Mouse (Mus musculus): Measurements from ENCODE around the gene Ppil1. TPM values are rescaled to one million over a fixed set of nuclear protein-coding genes. Genes with fewer than 3 reads are reported as not detected.

The Ppil1 gene
- 175 and 178 TPM in 2 replicates for polyA plus RNA-seq (2016; fragmentation: Nextera tagmentation; extraction: Ambion mirVana)

DNA sequence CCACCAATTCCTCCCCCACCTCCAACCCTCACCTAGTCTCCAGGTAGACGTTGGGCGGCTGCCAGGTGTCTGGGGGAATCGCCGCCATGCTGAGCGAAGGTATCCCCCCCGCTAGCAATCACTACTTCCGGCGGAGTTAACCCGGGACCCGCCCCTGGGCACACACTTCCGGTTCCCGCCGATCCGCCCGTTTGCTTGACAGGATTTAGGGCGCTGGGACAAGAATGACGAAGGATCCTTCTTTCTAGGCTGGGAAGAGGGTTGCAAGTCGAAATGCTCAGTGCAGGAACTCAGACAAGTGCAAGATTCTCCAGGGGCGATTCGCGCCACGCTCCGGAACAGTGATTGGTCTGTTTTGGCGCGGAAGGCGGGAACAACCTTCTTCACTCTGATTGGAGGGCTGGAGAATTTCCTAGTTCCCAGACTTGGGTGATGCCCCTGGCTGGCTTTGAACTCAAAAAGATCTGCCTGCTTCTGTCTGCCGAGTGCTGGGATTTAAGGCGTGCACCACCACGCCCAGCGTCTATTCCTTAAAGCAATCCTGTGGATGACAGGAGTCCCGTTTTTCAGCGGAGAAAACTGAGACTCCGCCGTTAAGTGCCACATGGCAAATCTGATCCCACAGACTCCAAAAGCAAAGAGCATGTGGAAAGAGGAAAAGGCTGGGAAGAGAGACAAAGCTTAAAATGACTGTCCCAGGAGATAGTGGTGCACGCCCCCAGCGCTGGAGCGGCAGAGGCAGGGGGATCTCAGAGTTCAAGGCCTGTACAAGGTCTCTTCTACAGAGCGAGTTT is at the start of gene Ppil1:
Ppil1 (minus strand) TSS at position 347 of the 794 bp plus-strand sequence.
- Histone ChIP-seq H3K27me3 (no peaks in the 10 kb centered on the region), H3K4me2 (peak within 1 kb of the TSS; percentile 82), H3K27ac (peak within 1 kb of the TSS; percentile 98), H3K9ac (replicated peaks) (peak within 1 kb of the TSS; percentile 85), H3K4me3 (replicated peaks) (peak within 1 kb of the TSS; percentile 82), H3K4me1 (replicated peaks) (peaks cover 44% of the 10 kb centered on the region), H3K9me3 (no peaks in the 10 kb centered on the region), H3K36me3 (peaks cover 29% of the 10 kb centered on the region)
- peak; percentile 43 for ATAC-seq (ENCODE audit: insufficient number of reproducible peaks, insufficient read depth, low FRiP score, low TSS enrichment, low read depth)
- WGBS, result 7% methylated on average over 38 of the region's 38 CpGs

DNA sequence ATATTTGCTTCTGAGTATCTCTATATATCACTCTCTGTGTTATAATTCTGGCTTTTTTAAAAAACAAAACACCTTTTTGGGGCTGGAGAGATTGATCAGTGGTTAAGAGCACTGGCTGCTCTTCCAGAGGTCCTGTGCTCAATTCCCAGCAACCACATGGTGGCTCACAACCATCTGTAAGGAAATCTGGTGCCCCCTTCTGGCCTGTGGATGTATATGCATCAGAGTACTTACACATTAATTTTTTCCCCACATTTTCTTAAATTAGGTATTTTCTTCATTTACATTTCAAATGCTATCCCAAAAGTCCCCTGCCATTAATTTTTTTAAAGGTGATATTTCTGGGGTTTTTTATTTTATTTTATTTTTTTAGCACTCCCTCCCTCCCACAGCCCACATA is 49.3 kb upstream of the Ppil1 start:
- Histone ChIP-seq H3K27ac (no peak overlapping the region), H3K9me3 (no peaks in the 10 kb centered on the region), H3K9ac (replicated peaks) (no peak overlapping the region), H3K36me3 (no peaks in the 10 kb centered on the region), H3K4me2 (no peak overlapping the region), H3K4me1 (replicated peaks) (peaks cover 16% of the 10 kb centered on the region), H3K4me3 (replicated peaks) (no peak overlapping the region), H3K27me3 (no peaks in the 10 kb centered on the region)
- no peak for ATAC-seq (ENCODE audit: insufficient number of reproducible peaks, insufficient read depth, low FRiP score, low TSS enrichment, low read depth)

DNA sequence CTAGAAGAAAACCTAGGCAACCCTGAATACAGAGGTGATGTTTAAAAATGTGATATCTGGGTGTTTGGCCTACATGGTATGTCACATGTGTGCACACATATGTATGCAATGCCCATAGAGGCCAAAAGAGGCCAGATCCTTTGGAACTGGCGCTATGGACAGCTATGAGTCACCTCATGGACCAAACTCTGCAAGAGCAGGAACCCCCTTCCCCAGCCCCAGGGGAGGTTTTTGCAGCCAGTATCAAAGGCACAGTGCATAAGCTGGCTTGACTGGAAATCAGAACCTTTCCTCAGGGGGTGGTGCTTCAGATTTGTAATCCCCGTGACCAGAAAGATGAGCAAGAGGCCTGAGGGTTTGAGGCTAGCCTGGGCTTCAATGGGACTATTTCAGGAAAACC is 48.1 kb upstream of the Ppil1 start:
- WGBS, result 88% methylated on average over 2 of the region's 2 CpGs
- no peak overlapping the region for H3K4me2 ChIP-seq
- ATAC-seq (ENCODE audit: insufficient number of reproducible peaks, insufficient read depth, low FRiP score, low TSS enrichment, low read depth), result no peak
- no peaks in the 10 kb centered on the region for H3K36me3 ChIP-seq
- H3K27ac ChIP-seq, result no peak overlapping the region
- H3K9ac ChIP-seq (replicated peaks), result no peak overlapping the region
- H3K4me1 ChIP-seq (replicated peaks), result peaks cover 20% of the 10 kb centered on the region
- no peak overlapping the region for H3K4me3 ChIP-seq (replicated peaks)
- no peaks in the 10 kb centered on the region for H3K9me3 ChIP-seq
- H3K27me3 ChIP-seq, result no peaks in the 10 kb centered on the region

GRCm38 (mm10) chr17:29311602-29312001 is 47.6 kb upstream of the Ppil1 start:
- Histone ChIP-seq H3K36me3 (no peaks in the 10 kb centered on the region), H3K4me1 (replicated peaks) (peaks cover 20% of the 10 kb centered on the region), H3K27ac (no peak overlapping the region), H3K27me3 (no peaks in the 10 kb centered on the region), H3K4me2 (no peak overlapping the region), H3K9me3 (no peaks in the 10 kb centered on the region), H3K9ac (replicated peaks) (no peak overlapping the region), H3K4me3 (replicated peaks) (no peak overlapping the region)
- no peak for ATAC-seq (ENCODE audit: insufficient number of reproducible peaks, insufficient read depth, low FRiP score, low TSS enrichment, low read depth)
- WGBS, result 85% methylated on average over 8 of the region's 8 CpGs

- Histone ChIP-seq H3K27ac (no peak overlapping the region), H3K27me3 (no peaks in the 10 kb centered on the region), H3K36me3 (no peaks in the 10 kb centered on the region), H3K4me1 (replicated peaks) (peaks cover 22% of the 10 kb centered on the region), H3K9ac (replicated peaks) (no peak overlapping the region), H3K4me3 (replicated peaks) (no peak overlapping the region), H3K4me2 (no peak overlapping the region), H3K9me3 (no peaks in the 10 kb centered on the region)
- no peak for ATAC-seq (ENCODE audit: insufficient number of reproducible peaks, insufficient read depth, low FRiP score, low TSS enrichment, low read depth)
- whole genome bisulfite sequencing, result 68% methylated on average over 21 of the region's 21 CpGs
Measured at GRCm38 (mm10) chr17:29310056-29310623, 46.2 kb upstream of the Ppil1 start.

- peak overlapping the region; percentile 23; the same call in 1 of the 2 replicates for H3K4me2 ChIP-seq
- H3K27ac ChIP-seq, result peak overlapping the region; percentile 59; the same call in 1 of the 2 replicates
- WGBS, result 61% methylated on average over 7 of the region's 7 CpGs
- H3K9ac ChIP-seq (replicated peaks), result no peak overlapping the region; the same call in 1 of the 2 replicates
- no peaks in the 10 kb centered on the region for H3K27me3 ChIP-seq
- no peak for ATAC-seq (ENCODE audit: insufficient number of reproducible peaks, insufficient read depth, low FRiP score, low TSS enrichment, low read depth)
- no peaks in the 10 kb centered on the region for H3K9me3 ChIP-seq
- no peak overlapping the region for H3K4me3 ChIP-seq (replicated peaks)
- H3K36me3 ChIP-seq, result peaks cover 15% of the 10 kb centered on the region
- H3K4me1 ChIP-seq (replicated peaks), result peaks cover 47% of the 10 kb centered on the region
Measured at GRCm38 (mm10) chr17:29305871-29306270, 41.9 kb upstream of the Ppil1 start.

GRCm38 (mm10) chr17:29305058-29305806 is 41.2 kb upstream of the Ppil1 start:
- no peaks in the 10 kb centered on the region for H3K27me3 ChIP-seq
- ATAC-seq (ENCODE audit: insufficient number of reproducible peaks, insufficient read depth, low FRiP score, low TSS enrichment, low read depth), result peak; percentile 66; the same call in 1 of the 2 replicates
- peak overlapping the region; percentile 64 for H3K27ac ChIP-seq
- H3K9me3 ChIP-seq, result no peaks in the 10 kb centered on the region
- peak overlapping the region; percentile 23 for H3K4me2 ChIP-seq
- no peak overlapping the region; the same call in 1 of the 2 replicates for H3K9ac ChIP-seq (replicated peaks)
- WGBS, result 20% methylated on average over 15 of the region's 15 CpGs
- H3K36me3 ChIP-seq, result peaks cover 20% of the 10 kb centered on the region
- peaks cover 45% of the 10 kb centered on the region for H3K4me1 ChIP-seq (replicated peaks)
- no peak overlapping the region for H3K4me3 ChIP-seq (replicated peaks)

GRCm38 (mm10) chr17:29304376-29305057 is 40.5 kb upstream of the Ppil1 start:
- Histone ChIP-seq H3K27ac (peak overlapping the region; percentile 64), H3K9ac (replicated peaks) (no peak overlapping the region), H3K9me3 (no peaks in the 10 kb centered on the region), H3K36me3 (peaks cover 27% of the 10 kb centered on the region), H3K4me3 (replicated peaks) (no peak overlapping the region), H3K4me2 (no peak overlapping the region), H3K27me3 (no peaks in the 10 kb centered on the region), H3K4me1 (replicated peaks) (peaks cover 41% of the 10 kb centered on the region)
- no peak for ATAC-seq (ENCODE audit: insufficient number of reproducible peaks, insufficient read depth, low FRiP score, low TSS enrichment, low read depth)
- 58% methylated on average over 13 of the region's 13 CpGs for WGBS

- Histone ChIP-seq H3K4me3 (replicated peaks) (no peak overlapping the region), H3K27me3 (no peaks in the 10 kb centered on the region), H3K4me1 (replicated peaks) (peaks cover 41% of the 10 kb centered on the region), H3K4me2 (no peak overlapping the region), H3K36me3 (peaks cover 33% of the 10 kb centered on the region), H3K9me3 (no peaks in the 10 kb centered on the region), H3K9ac (replicated peaks) (0 out of 2 replicates have a peak overlapping the region, but pooled peaks have one; percentile 23), H3K27ac (peak overlapping the region; percentile 73; the same call in 1 of the 2 replicates)
- 69% methylated on average over 3 of the region's 3 CpGs for WGBS
- ATAC-seq (ENCODE audit: insufficient number of reproducible peaks, insufficient read depth, low FRiP score, low TSS enrichment, low read depth), result no peak
Measured at GRCm38 (mm10) chr17:29303856-29304255, 39.9 kb upstream of the Ppil1 start.

DNA sequence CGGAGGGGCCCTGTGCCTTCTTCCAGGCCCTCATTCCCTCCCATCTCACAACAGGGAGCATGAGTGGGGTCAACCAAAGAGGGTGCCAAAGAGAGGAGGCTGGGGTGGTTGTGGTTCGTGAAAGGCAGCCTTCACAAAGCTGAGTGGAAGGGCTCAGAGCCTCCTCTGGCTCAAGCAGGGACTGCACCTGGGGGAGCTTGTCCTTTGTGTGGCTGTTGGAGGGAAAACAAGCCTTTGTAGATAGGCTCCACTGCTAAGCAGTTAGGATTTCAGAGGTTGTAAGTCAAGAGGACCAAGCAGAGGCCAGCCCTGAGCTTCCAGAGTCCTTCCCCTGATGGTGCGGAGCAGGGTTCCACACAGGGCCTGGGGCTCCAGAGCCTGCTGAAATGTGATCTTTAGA is 39.1 kb upstream of the Ppil1 start:
- H3K4me3 ChIP-seq (replicated peaks), result no peak overlapping the region
- no peaks in the 10 kb centered on the region for H3K27me3 ChIP-seq
- WGBS, result 49% methylated on average over 3 of the region's 3 CpGs
- no peaks in the 10 kb centered on the region for H3K9me3 ChIP-seq
- peak overlapping the region; percentile 73 for H3K27ac ChIP-seq
- H3K4me2 ChIP-seq, result no peak overlapping the region
- H3K4me1 ChIP-seq (replicated peaks), result peaks cover 41% of the 10 kb centered on the region
- no peak for ATAC-seq (ENCODE audit: insufficient number of reproducible peaks, insufficient read depth, low FRiP score, low TSS enrichment, low read depth)
- 0 out of 2 replicates have a peak overlapping the region, but pooled peaks have one; percentile 23 for H3K9ac ChIP-seq (replicated peaks)
- H3K36me3 ChIP-seq, result peaks cover 41% of the 10 kb centered on the region

All from limb, embryonic 12.5 days (tissue).